Mouse (Mus musculus) G1E (cell line): ENCODE data around the gene Cdc25b.

ENCODE experiments used
- CTCF ChIP-seq: IDR thresholded peaks from 2 replicates; pipeline ENCODE4 v1.5.1; 2012; ENCODE audit warnings: low read depth, low read length, inconsistent platforms, mixed read lengths
- GATA1 ChIP-seq: IDR thresholded peaks from 2 replicates; pipeline ENCODE4 v1.6.1; 2012; ENCODE audit warnings: borderline replicate concordance, low read length, inconsistent platforms, mixed read lengths
- POLR2AphosphoS5 ChIP-seq: IDR thresholded peaks from 2 replicates; pipeline ENCODE4 v1.6.1; 2012; ENCODE audit warnings: low read depth, low read length, inconsistent platforms; ENCODE audit not compliant: insufficient replicate concordance
- TAL1 ChIP-seq: conservative IDR thresholded peaks from 2 replicates; pipeline ENCODE4 v1.6.1; 2012; ENCODE audit warnings: low read depth, low read length, inconsistent platforms, mixed read lengths

GRCm38 (mm10) chr2:131148353-131149253 is 38.1 kb upstream of the Cdc25b start:
- TF ChIP-seq GATA1 (no peak), CTCF (no peak), TAL1 (no peak), POLR2AphosphoS5 (no peak)
